20 mouse cellular contexts compared by ENCODE assay signal in genomic region chr13:92859959-92860358, GRCm38 (mm10). TPM values are rescaled to one million over a fixed set of nuclear protein-coding genes. Genes with fewer than 3 reads are reported as not detected.
DNase-seq lines count a peak whose midpoint lies in the region; ATAC-seq and TF ChIP-seq lines count a peak whose summit lies in the region.
"Had no signal": no experiment of that assay in that cellular context is flagged by ENCODE, and none has a peak within 500 bp of the region (broad histone marks: within the 10 kb centered on the region; RNA-seq: fewer than 3 reads in every experiment).

No protein-coding gene starts in this region.

- H3K36me3 ChIP-seq in lung, postnatal 0 days (ENCODE audit: insufficient read depth, low read length): no peaks in the 10 kb centered on the region
- H3K36me3 ChIP-seq in heart, embryonic 16.5 days (ENCODE audit: control insufficient read depth, insufficient read depth): peaks cover under 1% of the 10 kb centered on the region; the same call in 1 of the 2 replicates
- no peaks in the 10 kb centered on the region for H3K36me3 ChIP-seq in midbrain, embryonic 15.5 days (replicated peaks)
- 0 out of 2 replicates have a peak, but pooled peaks cover 3% of the 10 kb centered on the region for H3K36me3 ChIP-seq in hindbrain, postnatal 0 days (ENCODE audit: insufficient read depth, low read length)
- H3K36me3 ChIP-seq: embryonic facial prominence, embryonic 13.5 days had no signal

- H3K9me3 ChIP-seq in lung, postnatal 0 days (ENCODE audit: low read length): no peaks in the 10 kb centered on the region
- H3K9me3 ChIP-seq in heart, embryonic 16.5 days (replicated peaks; ENCODE audit: control insufficient read depth, low read length): 0 out of 2 replicates have a peak, but pooled peaks cover 3% of the 10 kb centered on the region
- no peaks in the 10 kb centered on the region for H3K9me3 ChIP-seq in midbrain, embryonic 15.5 days
- H3K9me3 ChIP-seq in hindbrain, postnatal 0 days (ENCODE audit: low read length): no peaks in the 10 kb centered on the region
- H3K9me3 ChIP-seq: embryonic facial prominence, embryonic 13.5 days; midbrain, embryonic 10.5 days had no signal

- H3K27me3 ChIP-seq in lung, postnatal 0 days (replicated peaks; ENCODE audit: insufficient read depth, low read length): no peaks in the 10 kb centered on the region
- no peaks in the 10 kb centered on the region for H3K27me3 ChIP-seq in heart, embryonic 16.5 days (ENCODE audit: control insufficient read depth, insufficient read depth, low read length)
- H3K27me3 ChIP-seq in midbrain, embryonic 15.5 days (replicated peaks): no peaks in the 10 kb centered on the region
- H3K27me3 ChIP-seq in hindbrain, postnatal 0 days (ENCODE audit: insufficient read depth, low read length): no peaks in the 10 kb centered on the region
- H3K27me3 ChIP-seq: embryonic facial prominence, embryonic 13.5 days had no signal

- ATAC-seq in lung, postnatal 0 days: peak; percentile 44; the same call in 1 of the 2 replicates
- peak; percentile 86 for ATAC-seq in heart, embryonic 16.5 days (replicated peaks; ENCODE audit: extremely low read depth, insufficient read depth, low FRiP score)
- ATAC-seq in midbrain, embryonic 15.5 days (replicated peaks): no peak
- no peak for ATAC-seq in hindbrain, postnatal 0 days
- ATAC-seq: forebrain, embryonic 14.5 days had no signal

- H3K4me1 ChIP-seq in lung, postnatal 0 days (ENCODE audit: insufficient read depth, low read depth, low read length): no peaks in the 10 kb centered on the region
- peaks cover 9% of the 10 kb centered on the region for H3K4me1 ChIP-seq in heart, embryonic 16.5 days (ENCODE audit: control insufficient read depth, insufficient read depth, low read length)
- no peaks in the 10 kb centered on the region for H3K4me1 ChIP-seq in midbrain, embryonic 15.5 days
- H3K4me1 ChIP-seq in hindbrain, postnatal 0 days (ENCODE audit: insufficient read depth, low read length): no peaks in the 10 kb centered on the region
- H3K4me1 ChIP-seq: midbrain, embryonic 10.5 days had no signal

- H3K9ac ChIP-seq in lung, postnatal 0 days (replicated peaks; ENCODE audit: low read depth): no peak overlapping the region
- no peak overlapping the region for H3K9ac ChIP-seq in heart, embryonic 16.5 days (ENCODE audit: low read length)
- no peak overlapping the region for H3K9ac ChIP-seq in midbrain, embryonic 15.5 days
- no peak overlapping the region for H3K9ac ChIP-seq in hindbrain, postnatal 0 days (replicated peaks; ENCODE audit: low read length)
- H3K9ac ChIP-seq: embryonic facial prominence, embryonic 13.5 days had no signal

- no peak for TF ChIP-seq EP300 in lung, postnatal 0 days (IDR thresholded peaks at IDR 0.05)

- H3K4me2 ChIP-seq in lung, postnatal 0 days (replicated peaks; ENCODE audit: low read depth, low read length): no peak overlapping the region
- H3K4me2 ChIP-seq in heart, embryonic 16.5 days (ENCODE audit: low read depth, low read length): no peak overlapping the region
- H3K4me2 ChIP-seq in midbrain, embryonic 15.5 days: no peak overlapping the region
- H3K4me2 ChIP-seq in hindbrain, postnatal 0 days (ENCODE audit: low read depth, low read length): no peak overlapping the region
- H3K4me2 ChIP-seq: embryonic facial prominence, embryonic 13.5 days; liver, embryonic 11.5 days had no signal

- no peak for TF ChIP-seq CTCF in lung, postnatal 0 days (IDR thresholded peaks at IDR 0.05)
- no peak for TF ChIP-seq CTCF in hindbrain, postnatal 0 days (IDR thresholded peaks at IDR 0.05; ENCODE audit: low read depth)

- DNase-seq in cerebellum, adult 9-10 months: peak; percentile 0
- DNase-seq in cerebellum, adult 18-20 months: no peak
- DNase-seq in lung, postnatal 0 days (ENCODE audit: low spot score): no peak
- no peak for DNase-seq in lung, postnatal 14 days
- no peak for DNase-seq in adrenal gland, adult 2 months
- DNase-seq in hindbrain, postnatal 0 days (ENCODE audit: low spot score): no peak
- DNase-seq: adrenal gland, adult 8-10 months; cerebellum, postnatal 10 days; gastrocnemius, postnatal 14 days; kidney, adult 18-20 months; right cerebral cortex, postnatal 4 days; thymus, postnatal 14 days had no signal

- WGBS in lung, postnatal 0 days: 52% methylated on average over 4 of the region's 4 CpGs
- WGBS in heart, embryonic 16.5 days: 44% methylated on average over 4 of the region's 4 CpGs
- WGBS in midbrain, embryonic 15.5 days: 87% methylated on average over 4 of the region's 4 CpGs
- WGBS in hindbrain, postnatal 0 days: 73% methylated on average over 4 of the region's 4 CpGs

- H3K27ac ChIP-seq in lung, postnatal 0 days (ENCODE audit: low read length): no peak overlapping the region
- H3K27ac ChIP-seq in heart, embryonic 16.5 days (ENCODE audit: low read length): peak overlapping the region; percentile 65
- H3K27ac ChIP-seq in midbrain, embryonic 15.5 days: no peak overlapping the region
- H3K27ac ChIP-seq in hindbrain, postnatal 0 days: no peak overlapping the region
- H3K27ac ChIP-seq: embryonic facial prominence, embryonic 13.5 days; kidney, postnatal 0 days; macrophage; midbrain, embryonic 10.5 days had no signal

- H3K4me3 ChIP-seq in lung, postnatal 0 days (ENCODE audit: low read depth, low read length): no peak overlapping the region
- no peak overlapping the region for H3K4me3 ChIP-seq in heart, embryonic 16.5 days (ENCODE audit: low read length)
- no peak overlapping the region for H3K4me3 ChIP-seq in midbrain, embryonic 15.5 days
- H3K4me3 ChIP-seq in hindbrain, postnatal 0 days (ENCODE audit: low read length): no peak overlapping the region
- H3K4me3 ChIP-seq: embryonic facial prominence, embryonic 13.5 days; midbrain, embryonic 10.5 days had no signal

RNA-seq across cellular contexts. Expression of gene Mtx3, which starts 15.4 kb away (rescaled TPM):
- 1.4 and 1.5 TPM in 2 replicates for polyA plus RNA-seq in lung, postnatal 0 days (2015; fragmentation: Nextera tagmentation; extraction: Ambion mirVana)
- 3.0 and 3.1 TPM in 2 replicates for polyA plus RNA-seq in heart, embryonic 16.5 days (2015; fragmentation: Nextera tagmentation; extraction: Ambion mirVana)
- polyA plus RNA-seq in midbrain, embryonic 15.5 days (2015; fragmentation: Nextera tagmentation; extraction: Ambion mirVana): 4.1 and 4.2 TPM in 2 replicates
- 10 to 100 TPM; 18.8 to 21.3 TPM for total RNA-seq in adrenal gland, adult 2 months (2021)
- polyA plus RNA-seq in adrenal gland, adult 2 months (2012; rRNA removed): 4.4 and 4.5 TPM in 2 replicates
- total RNA-seq in hindbrain, postnatal 0 days (2014; rRNA removed): 17.0 and 19.9 TPM in 2 replicates
- polyA plus RNA-seq in hindbrain, postnatal 0 days (2015; fragmentation: Nextera tagmentation; extraction: Ambion mirVana): 3.6 and 3.9 TPM in 2 replicates

Comparison
In these comparisons a context has a peak if more than half of its experiments do, and no peak if none do; other contexts are left out.
1. ATAC-seq: peak in lung, postnatal 0 days (single experiment) and heart, embryonic 16.5 days (single experiment); none in midbrain, embryonic 15.5 days (single experiment) and hindbrain, postnatal 0 days (single experiment).